Mouse (Mus musculus): ENCODE data around the gene Sox2. TPM values are rescaled to one million over a fixed set of nuclear protein-coding genes. Genes with fewer than 3 reads are reported as not detected.

The Sox2 gene
- total RNA-seq, 2 experiments from 2014 or later = not detected

DNA sequence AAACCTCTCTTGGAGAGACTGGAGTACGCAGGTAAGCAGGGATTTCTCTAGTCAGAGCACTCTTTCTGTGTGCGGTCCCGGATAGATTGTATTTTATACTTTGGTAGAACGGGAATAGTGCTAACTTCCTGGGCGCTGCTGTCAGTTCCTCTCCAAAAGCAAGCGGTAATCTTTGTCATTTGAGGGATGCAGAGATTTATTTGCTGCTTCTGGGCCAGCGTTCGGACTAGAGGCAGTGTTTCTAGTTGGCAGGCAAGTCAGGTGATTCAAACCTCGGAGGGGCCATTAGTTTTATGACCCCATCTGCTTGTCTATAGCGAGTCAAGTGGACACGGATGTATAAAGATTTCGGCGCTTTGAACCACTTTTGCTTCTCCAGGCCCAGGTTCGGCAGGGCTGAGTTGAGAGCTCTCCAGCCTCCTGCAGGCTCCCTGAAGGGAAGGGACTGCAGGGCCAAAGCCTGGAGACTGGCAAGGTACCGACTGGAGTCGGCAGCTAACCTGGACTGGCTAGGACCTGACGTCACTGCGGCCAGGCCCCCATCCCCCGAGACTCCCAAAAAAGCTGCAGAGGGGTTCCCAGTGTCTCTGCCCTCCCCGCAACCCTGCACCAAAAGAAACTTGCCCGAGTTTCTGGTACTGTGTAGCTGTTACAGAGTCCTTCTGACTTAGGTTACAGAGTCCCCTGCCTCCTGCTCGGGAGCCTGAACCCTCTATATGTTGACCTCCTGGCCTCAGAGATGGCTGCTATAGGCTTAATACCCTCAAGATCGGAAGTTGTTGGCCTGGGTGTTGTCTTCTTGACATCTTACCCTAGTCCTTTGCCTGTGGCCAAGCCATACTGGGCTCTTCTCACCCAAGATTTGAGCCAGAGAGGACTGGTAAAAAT lies 6.9 kb downstream of the Sox2 start:
- DNase-seq (ENCODE audit: low spot score) = no peak
- intact Hi-C loops (cut with DNase I) = no loop called here

DNA sequence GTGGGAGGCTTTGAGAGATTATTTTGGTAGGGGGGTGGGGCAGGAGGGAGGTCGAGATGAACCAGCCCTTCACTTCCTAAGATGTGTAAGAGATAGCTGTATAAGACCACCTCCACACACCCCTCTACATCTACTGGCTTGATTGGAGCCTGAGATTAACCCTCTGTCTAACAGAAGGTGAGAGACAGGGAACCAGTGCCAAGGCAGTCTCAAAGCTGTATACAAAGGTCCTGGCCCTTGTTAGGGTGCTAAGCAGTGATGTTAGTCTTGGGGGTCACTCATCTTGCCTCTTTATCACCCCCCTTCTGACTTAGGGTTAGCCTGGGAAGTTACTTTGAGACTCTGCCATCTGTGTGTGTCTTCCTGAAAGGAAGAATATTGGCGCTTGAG lies 7.5 kb downstream of the Sox2 start:
- DNase-seq (ENCODE audit: low spot score) = no peak
- intact Hi-C loops (cut with DNase I) = no loop called here

DNA sequence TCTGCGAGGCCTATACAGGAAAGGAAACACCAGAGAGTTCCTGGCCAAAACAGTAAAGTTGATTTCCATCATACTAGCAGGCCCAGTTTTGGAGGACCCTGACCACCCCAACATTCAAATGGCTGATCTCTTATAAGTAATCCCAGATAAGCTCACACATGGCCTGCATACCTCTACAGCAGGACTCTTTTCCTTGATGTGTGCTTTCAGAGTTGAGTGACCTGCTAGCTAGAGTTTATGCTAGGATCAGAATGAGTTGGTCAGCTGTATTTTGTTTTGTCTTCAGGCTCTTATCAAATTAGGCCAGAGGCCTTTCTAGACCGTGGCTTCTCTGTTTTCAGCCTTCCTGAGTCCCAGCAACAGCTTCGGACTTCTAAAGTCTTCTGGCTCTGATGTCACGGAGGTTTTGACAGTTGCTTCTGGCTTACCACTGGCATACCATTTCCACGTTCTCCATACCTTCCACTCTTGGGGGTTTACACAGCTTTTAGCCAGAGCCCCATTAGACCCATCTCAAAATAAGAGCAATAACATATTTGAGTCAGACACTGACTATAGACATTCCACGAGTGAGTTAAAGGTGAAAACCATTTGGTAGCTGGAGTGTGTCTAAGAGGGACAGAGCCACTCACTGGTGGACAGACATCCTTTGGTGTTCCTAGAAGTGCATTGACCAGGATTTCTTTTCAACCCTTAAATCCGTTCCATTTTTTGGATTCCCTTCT lies 8.2 kb downstream of the Sox2 start:
- intact Hi-C loops (cut with DNase I) = no loop called here
- DNase-seq (ENCODE audit: low spot score) = no peak

DNA sequence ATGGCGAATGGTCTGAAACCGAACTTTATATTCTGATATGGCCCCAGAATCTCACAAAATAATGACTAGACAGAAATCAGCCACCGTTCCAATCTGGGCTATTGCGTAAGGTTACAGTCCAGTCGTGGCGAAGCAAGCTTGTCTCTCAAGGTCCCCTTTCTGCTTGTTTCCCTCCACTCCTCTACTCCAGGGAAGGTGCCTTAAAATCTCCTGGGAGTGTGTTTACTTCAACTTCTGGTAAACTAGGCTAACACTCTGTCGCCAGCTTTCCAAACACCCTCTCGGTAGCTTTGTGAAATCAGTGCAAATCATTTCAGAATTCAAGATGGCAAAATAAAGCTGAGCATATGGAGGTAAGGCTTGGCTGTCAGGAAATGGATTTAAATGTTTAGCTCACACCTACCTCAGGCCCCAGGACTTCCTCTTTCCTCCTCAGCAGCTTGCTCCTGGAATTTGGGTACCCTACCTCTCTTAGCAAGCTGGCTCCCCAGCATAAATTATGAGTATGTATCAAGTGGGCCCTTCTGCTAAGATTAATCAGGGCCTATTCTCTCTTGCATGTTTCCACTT lies 8.8 kb downstream of the Sox2 start:
- intact Hi-C loops (cut with DNase I) = no loop called here
- DNase-seq (ENCODE audit: low spot score) = no peak

DNA sequence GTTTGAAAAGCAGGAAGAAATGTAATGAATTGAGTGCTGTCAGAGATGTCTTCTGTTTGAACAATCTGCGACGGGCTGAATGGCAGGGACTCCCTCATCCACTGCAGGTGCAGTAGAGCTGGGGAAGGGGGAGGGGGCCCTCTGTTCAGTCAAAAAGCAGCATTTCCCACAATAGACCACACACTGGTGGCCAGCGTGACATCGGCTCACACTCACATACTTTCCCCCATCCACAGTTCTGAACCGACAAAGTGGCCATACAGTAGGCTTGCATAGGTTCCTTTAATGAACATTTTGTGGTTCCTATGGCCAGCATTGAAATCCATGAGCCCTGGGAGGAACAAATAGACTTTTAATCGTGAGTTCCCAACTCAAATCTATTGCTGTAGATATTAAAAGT lies 9.7 kb downstream of the Sox2 start:
- DNase-seq (ENCODE audit: low spot score) = no peak
- intact Hi-C loops (cut with DNase I) = no loop called here

DNA sequence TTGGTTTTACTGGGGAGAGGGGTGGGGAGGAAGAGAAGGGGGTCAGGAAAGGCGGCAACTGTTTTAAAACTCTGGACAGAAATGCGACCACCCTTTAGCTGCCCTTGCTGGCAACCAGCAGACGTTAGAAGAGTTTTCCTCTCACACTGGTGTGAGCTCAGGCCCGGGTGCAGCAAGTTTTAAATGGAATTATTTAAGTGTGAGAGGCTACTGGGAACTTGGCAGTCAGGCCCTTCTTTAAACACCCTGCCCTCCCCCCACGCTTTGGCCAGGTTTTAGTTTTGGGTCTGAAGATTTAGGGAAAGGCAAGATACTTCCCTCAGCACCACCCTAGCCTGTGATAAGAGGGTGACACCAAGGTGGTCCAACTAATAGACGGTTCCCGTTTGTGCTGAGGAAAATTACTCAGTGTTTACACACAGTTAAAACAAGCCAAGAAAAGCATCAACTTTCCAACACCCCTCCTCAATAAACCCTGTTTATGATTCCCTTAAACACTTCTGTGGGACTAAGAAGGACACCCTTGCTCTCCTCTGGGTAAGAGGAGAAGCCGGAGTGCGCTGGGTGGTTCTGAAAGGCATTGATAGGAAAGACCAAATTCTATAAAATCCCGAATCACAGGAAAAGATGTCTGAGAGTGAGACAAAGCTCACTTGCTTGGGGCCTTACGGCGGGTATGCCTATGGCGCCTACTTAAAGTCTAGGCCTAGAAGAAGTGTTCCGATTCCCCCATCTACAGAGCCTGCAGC lies 10.5 kb downstream of the Sox2 start:
- DNase-seq (ENCODE audit: low spot score) = no peak
- intact Hi-C loops (cut with DNase I) = no loop called here

DNA sequence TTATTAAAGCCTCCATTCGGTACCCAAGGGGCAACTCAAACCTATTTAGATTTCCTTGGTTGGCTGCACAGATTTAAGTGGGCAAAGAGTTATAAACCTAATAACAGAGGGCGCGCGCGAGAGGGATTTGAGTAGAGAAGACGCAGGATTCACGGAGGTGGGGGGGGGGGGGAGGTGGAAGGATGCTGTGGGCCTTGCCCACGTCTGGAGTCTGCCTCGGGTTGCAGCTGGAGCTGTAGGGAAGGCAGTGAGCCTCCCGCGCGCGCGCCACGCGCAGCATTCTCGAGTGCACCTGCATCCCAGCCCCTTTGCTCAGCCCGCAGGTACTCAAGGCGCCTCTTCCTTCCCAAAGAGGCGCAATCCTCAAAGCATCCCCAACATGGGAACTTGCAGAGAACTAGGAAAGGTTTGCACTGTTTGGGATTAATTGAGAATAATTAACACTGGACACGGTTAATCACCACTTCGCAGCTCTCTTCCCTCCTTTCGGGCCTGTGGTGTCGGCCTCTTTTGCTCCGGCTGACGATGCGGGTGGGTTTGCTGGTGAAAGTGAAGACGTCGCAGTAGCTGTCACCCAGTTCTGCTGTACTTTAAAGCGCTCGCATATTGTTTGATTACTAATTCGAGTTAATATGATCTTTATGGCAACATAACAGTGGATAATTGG lies 11.3 kb downstream of the Sox2 start:
- intact Hi-C loops (cut with DNase I) = no loop called here
- no peak for DNase-seq (ENCODE audit: low spot score)

DNA sequence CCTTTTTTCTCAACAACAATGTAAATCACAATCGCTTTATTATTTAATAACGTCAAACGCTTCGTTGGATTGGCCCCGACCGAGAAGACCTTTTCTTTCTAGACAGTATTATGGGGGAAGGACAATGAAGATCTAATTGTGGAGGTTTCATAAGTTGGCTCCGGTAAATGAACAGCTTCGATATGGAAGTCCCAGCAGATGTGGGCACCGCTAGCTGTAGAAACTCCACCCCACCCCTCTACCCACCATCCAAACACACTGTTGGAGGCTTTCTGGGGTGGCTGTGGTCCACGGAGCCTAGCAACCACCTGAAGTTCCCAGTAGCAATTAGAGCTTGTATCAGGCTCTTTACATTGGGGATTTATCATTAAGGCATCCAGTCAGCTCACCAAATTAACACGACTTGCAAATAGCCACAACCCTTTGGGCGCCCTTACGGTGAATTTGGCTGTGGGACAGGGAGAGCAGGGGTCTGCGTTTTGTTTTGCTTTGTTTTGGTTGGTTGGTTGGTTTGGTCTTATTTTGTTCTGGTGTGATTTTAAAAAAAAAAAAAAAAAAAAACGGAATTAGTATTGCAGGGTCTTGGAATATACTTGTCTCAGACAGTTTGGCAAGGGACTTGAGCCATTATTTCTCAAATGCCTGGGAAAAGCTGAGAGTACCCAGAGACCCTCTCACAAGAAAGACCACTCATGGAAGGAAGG lies 12.0 kb downstream of the Sox2 start:
- DNase-seq (ENCODE audit: low spot score) = no peak
- intact Hi-C loops (cut with DNase I) = no loop called here

DNA sequence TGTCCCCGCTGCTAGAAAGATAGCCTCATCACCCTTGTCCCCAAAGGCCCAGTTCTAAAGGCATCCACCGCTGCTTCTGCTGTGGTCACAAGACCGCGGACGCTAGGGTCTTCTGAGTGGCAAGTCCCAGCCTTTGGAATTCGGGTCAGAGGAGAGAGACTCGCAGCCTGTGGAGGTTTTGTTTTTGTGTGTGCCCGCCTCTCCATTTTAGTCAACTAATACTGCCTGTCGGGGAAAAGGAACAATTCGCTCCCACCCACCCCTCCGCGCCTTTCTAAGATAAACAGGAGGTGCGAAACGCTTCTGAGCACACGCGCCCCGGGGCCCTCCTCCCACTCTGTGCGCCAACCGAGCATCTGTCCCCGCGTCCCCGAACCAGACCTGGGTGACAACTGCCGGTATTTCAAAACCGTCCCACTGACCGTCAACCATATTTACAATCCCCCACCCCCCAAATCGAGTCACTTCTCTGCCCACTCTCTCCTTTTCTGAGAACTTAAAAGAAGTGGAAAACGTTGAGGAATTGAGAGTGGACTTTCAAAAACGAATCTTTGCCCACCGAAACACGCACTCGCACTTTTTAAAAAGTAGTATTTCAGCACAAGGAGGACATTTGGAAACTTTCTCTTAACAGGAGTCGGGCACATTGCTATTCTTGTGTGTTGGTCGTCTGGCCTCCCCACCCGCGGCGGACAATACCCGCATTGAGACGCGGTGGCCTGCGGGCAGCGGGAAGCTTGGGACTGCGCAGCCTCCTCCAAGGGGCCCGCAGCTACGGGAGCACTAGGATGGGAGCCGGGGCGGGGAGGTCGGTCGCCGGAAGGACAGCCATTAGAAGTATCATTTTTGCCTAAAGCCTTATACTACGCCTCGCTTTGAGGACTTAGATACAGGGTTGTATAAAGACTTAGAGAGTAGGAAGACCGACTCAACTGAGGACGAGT lies 12.8 kb downstream of the Sox2 start:
- DNase-seq (ENCODE audit: low spot score) = no peak
- intact Hi-C loops (cut with DNase I) = no loop called here

DNA sequence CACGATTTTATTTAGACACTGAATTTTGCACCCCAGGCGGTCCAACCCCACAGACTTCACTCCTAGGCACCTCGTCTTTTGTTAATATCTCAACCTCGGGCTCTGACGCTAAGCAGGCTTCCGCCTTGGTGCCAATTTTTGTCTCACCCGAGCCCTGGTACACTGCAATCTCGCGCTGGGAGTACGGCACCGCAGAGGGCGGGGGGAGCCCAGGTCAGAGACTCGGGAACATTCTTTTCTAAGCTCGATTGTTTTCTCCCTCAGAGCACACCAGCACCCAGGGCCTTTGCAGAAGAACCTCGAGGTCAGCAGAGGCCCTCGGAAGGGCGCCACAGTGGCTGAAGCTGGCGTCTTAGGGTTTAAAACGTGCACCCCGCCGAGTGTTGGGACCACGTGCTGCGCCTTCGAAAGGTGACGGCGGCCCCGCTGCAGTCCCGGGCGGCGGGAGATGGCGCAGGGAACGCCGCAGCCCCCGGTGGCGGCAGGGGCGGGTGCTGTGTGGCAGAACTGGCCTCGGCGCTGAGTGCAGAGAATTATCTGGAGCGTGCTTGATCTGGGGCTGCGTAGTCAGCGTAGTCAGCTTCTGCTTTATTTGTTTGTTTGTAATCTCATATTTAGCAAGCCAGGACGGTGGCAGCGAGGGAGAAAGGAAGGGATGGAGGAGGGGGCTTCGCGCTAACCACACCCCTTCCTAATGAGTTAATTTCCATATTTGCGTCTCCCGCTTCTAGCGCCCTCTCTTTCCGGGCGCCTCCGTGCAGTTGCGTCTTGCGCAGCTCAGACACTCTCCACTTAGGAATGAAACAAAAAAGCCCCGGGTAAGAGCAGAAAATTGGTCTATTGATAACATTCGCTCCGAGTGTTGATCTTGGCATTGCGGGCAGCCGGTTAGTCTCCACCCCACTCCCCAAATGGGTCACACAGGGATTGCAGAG lies 13.8 kb downstream of the Sox2 start:
- no peak for DNase-seq (ENCODE audit: low spot score)
- intact Hi-C loops (cut with DNase I) = no loop called here

DNA sequence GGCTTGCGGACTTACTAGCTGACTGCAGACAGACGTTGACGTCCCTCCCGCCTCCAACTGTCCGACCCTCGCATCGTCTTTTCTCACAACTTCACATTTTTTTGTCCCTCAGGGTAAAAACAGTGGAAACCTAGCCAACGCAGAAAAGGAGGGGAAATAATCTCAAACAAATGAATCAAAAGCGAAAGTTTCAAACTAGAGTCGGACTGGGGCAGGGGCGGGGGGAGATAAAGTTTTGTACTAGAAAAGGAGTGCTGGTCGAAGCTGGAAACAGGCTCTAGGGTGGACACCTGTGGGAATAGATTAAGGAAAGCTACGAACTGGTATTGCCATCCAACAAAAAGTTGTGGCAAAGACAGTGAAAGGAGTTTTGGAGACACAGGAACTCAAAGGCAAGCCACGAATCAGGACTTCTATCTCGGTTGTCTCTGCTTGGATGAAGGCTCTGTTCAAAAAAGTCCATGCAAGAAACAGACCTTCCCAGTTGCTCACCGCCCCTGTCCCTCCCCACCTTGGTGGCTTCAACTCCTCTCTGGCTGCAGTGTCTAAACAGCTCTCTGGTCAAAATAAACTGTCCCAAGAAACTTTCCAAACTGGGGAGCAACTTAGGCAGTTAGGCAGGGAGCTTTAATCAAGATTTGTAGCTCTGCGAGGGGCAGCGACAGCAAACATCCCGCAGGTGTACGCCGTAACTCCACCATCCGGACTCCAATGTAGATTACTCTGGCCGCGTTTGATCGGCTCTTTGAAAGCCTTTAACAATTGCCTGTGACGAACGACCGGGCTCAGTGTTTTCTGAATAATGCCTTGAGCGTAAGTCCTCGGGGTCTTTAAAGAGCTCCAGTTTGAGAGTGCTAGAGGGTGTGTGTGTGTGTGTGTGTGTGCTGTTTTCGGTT lies 14.7 kb downstream of the Sox2 start:
- DNase-seq (ENCODE audit: low spot score) = no peak
- intact Hi-C loops (cut with DNase I) = no loop called here

DNA sequence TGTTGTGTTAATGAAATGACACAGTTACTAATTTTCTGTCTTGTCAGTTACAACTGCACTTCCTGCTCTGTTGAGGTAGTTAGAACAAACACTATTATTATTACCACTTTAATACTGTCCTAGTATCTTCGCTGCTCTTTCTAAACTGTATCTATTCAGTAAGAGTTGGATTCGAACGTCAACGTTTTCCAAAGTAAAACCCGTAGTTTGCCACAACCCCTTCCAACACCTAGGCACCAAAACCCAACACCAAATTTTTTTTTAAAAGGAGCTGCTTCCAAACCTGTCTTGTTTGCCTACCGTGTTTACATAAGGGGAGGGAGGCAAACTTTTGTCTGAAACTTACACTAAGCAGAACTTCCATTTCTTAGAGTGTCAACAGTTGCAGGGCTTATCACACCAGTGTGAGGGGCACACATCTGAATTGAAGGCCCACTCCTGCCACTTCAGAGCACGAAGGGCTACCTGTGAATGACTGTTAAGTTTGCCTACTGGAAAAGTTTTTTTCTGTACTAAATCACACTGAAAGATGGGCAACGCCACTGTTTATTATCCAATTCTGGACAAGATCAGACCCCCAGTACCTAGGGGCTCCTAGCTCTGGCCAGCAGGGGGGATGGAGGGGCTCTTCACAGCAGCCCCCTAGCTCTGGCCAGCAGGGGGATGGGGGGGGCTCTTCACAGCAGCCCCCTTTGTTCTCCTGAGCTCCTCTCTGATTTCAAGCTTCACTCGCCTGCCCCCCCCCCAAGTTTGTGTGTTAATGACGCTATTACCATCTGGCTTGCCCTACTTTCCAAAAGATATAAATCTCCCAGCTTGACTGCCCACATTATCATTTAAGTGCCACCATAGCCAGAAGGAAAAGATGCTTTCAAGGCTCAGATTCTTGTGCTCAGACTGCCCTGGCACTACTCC lies 15.8 kb downstream of the Sox2 start:
- DNase-seq (ENCODE audit: low spot score) = no peak
- intact Hi-C loops (cut with DNase I) = no loop called here

DNA sequence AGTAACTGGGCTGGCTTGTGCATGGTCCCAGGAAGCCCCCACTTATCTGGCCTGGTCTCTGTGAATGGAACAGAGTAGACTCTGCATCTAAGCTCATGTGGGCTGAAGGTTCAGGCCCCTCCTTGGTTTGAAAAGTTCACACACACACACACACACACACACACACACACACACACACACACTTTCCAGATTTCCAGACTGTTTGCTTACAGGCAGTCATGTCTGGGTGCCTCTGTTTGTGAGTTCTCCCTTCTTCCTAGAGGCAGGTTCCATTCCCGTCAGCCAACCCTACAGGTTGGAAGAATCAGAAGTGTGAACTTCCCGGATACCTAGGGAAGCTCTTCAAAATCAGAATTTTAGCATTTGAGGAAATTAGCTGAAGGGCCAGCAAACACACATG lies 17.0 kb downstream of the Sox2 start:
- no peak for DNase-seq (ENCODE audit: low spot score)
- intact Hi-C loops (cut with DNase I) = no loop called here

DNA sequence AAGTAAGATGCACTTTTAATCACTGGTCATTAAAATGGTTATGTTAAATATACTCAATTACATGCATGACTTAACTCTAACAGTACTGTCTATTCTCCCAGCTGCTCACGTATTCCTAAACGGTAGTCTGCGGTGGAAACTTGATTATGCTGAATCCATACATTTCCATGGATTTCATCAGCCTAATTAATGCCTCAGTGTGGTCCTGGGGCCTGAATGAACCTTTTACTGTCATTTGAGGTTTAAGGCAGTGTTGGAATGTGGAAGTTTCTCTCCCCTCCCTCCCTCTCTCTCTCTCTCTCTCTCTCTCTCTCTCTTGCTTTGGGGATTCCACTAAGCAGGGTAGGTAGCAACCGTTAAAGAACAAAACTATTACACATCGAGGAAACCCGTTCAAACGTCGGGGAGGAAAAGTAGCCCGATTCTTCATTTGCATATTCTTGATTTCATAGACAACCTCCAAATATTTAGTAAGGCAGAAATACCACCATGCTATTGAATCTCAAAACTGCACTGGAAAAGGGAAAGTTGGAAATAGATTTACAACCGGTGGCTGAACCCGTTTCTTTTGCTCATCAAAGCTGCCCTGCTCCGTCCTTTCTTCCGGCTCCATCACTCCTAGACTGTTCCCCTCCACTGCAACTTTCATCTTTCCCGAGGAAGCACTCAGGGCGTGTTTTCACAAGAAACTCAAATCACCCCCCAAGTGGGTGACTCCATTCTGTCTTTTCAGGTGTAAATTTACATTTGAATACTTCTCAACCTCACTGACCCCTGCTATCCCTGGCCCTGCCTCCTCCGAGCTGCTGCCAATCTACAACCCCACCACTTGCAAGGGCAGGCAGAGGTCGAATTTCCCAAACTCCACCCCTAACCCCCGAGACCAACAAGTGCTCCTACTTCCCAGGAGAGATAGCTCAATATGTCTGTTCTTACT lies 17.9 kb downstream of the Sox2 start:
- DNase-seq (ENCODE audit: low spot score) = no peak
- intact Hi-C loops (cut with DNase I) = no loop called here
